Mouse (Mus musculus) hindbrain, embryonic 11.5 days (tissue): ENCODE data around the gene Borcs6. TPM values are rescaled to one million over a fixed set of nuclear protein-coding genes. Genes with fewer than 3 reads are reported as not detected.
A peak's percentile ranks its signal among the peaks of the same experiment; 100 is the strongest.

ENCODE experiments used
- ATAC-seq: fragments of 200-750 bp; cut with Nextera tagmentation; 2 replicates; pipeline ENCODE4 v1.8.0; 2017; ENCODE audit warnings: mild to moderate bottlenecking, moderate TSS enrichment, moderate library complexity; ENCODE audit not compliant: low FRiP score
- DNase-seq: peaks from one replicate; pipeline ENCODE4 v3.0.0-alpha.2; 2015; ENCODE audit warnings: low spot score
- H3K27ac ChIP-seq: fragments of 300-500 bp; sonication (generic); 2 replicates; pipeline ENCODE4 v1.5.1; 2014; ENCODE audit warnings: mild to moderate bottlenecking, low read depth, low read length
- H3K27me3 ChIP-seq: fragments of 300-500 bp; sonication (generic); 2 replicates; pipeline ENCODE4 v1.6.1; 2014; ENCODE audit warnings: mild to moderate bottlenecking, low read length, moderate library complexity, mixed read lengths; ENCODE audit not compliant: control insufficient read depth, insufficient read depth
- H3K36me3 ChIP-seq: fragments of 300-500 bp; sonication (generic); 2 replicates; pipeline ENCODE4 v1.6.1; 2014; ENCODE audit warnings: mild to moderate bottlenecking, low read length, moderate library complexity, mixed read lengths; ENCODE audit not compliant: control insufficient read depth, insufficient read depth
- H3K4me1 ChIP-seq: fragments of 300-500 bp; sonication (generic); replicated peaks from 2 replicates; pipeline ENCODE4 v1.6.1; 2014; ENCODE audit warnings: low read length, mixed read lengths; ENCODE audit not compliant: control insufficient read depth, insufficient read depth
- H3K4me2 ChIP-seq: fragments of 300-500 bp; sonication (generic); replicated peaks from 2 replicates; pipeline ENCODE4 v1.6.1; 2014; ENCODE audit warnings: mild to moderate bottlenecking, low read depth, low read length
- H3K4me3 ChIP-seq: fragments of 300-500 bp; sonication (generic); 2 replicates; pipeline ENCODE4 v1.5.1; 2014; ENCODE audit warnings: low read depth, low read length
- H3K9ac ChIP-seq: fragments of 300-500 bp; sonication (generic); 2 replicates; pipeline ENCODE4 v1.6.1; 2014; ENCODE audit warnings: low read depth, low read length
- H3K9me3 ChIP-seq: fragments of 300-500 bp; sonication (generic); 2 replicates; pipeline ENCODE4 v1.6.1; 2016; ENCODE audit warnings: low read length; ENCODE audit not compliant: control insufficient read depth
- WGBS: fragments of 180-500 bp; shearing (Covaris S2); extraction: QIAGEN DNeasy Blood & Tissue Kit; methylation state at CpG from one replicate; pipeline ENCODE4 v1.1.7; 2014; 5-methylcytosine and 5-hydroxymethylcytosine counted together
- polyA plus RNA-seq: library from polyadenylated mRNA; unstranded; fragments of >200 nt; fragmentation: Nextera tagmentation; extraction: Ambion mirVana; gene quantifications from 2 replicates; pipeline ENCODE4 v1.2.1, GENCODE M21; 2014

The Borcs6 gene
- polyA plus RNA-seq, 1 experiment from 2014 or later, result 9.8 TPM

DNA sequence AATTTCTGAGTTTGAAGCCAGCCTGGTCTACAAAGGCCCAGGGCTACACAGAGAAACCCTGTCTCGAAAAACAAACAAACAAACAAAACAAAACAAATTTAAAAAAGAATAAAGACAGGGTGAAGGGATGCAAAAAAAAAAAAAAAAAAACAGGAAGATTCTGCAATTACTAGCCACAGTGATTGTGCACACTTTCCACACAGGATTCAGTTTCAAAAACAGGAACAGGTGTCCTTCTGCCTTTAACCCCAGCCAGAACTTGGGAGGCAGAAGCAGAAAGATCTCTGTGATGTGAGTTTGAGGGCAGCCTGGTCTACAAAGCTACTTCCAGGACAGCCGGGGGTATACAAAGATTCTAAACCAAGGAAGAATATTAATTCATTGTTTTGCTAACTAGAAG, 1.3 kb upstream of the Borcs6 start:
- H3K4me3 ChIP-seq, result peak overlapping the region; percentile 87
- ATAC-seq (no peak), DNase-seq (no peak)
- H3K9ac ChIP-seq, result no peak overlapping the region; the same call in 1 of the 2 replicates
- 0 out of 2 replicates have a peak, but pooled peaks cover 3% of the 10 kb centered on the region for H3K4me1 ChIP-seq
- WGBS, result 72% methylated on average over 2 of the region's 2 CpGs
- no peaks in the 10 kb centered on the region for H3K36me3 ChIP-seq
- H3K27me3 ChIP-seq, result no peaks in the 10 kb centered on the region
- peak overlapping the region; percentile 79 for H3K27ac ChIP-seq
- H3K9me3 ChIP-seq, result no peaks in the 10 kb centered on the region
- peak overlapping the region; percentile 68 for H3K4me2 ChIP-seq

- H3K27me3 ChIP-seq, result no peaks in the 10 kb centered on the region
- peak; percentile 26 for DNase-seq
- no peaks in the 10 kb centered on the region for H3K36me3 ChIP-seq
- ATAC-seq, result peak; percentile 38
- 2% methylated on average over 19 of the region's 19 CpGs for WGBS
- no peaks in the 10 kb centered on the region for H3K9me3 ChIP-seq
- H3K4me2 ChIP-seq, result peak overlapping the region; percentile 68
- H3K4me3 ChIP-seq, result peak overlapping the region; percentile 87
- peak overlapping the region; percentile 64 for H3K9ac ChIP-seq
- H3K4me1 ChIP-seq, result 0 out of 2 replicates have a peak, but pooled peaks cover 3% of the 10 kb centered on the region
- peak overlapping the region; percentile 79 for H3K27ac ChIP-seq
Observed at GRCm38 (mm10) chr11:69058729-69059356, 674 bp upstream of the Borcs6 start.

GRCm38 (mm10) chr11:69059975-69060411, 476 bp downstream of the Borcs6 start:
- Histone ChIP-seq H3K27ac (peak overlapping the region; percentile 87), H3K9ac (peak overlapping the region; percentile 82), H3K4me3 (peak overlapping the region; percentile 87), H3K4me2 (peak overlapping the region; percentile 96), H3K36me3 (no peaks in the 10 kb centered on the region), H3K27me3 (no peaks in the 10 kb centered on the region), H3K4me1 (0 out of 2 replicates have a peak, but pooled peaks cover 3% of the 10 kb centered on the region), H3K9me3 (no peaks in the 10 kb centered on the region)
- no peak for DNase-seq
- 0% methylated on average over 41 of the region's 49 CpGs for WGBS
- peak; percentile 20 for ATAC-seq

GRCm38 (mm10) chr11:69060448-69061254, 1.1 kb downstream of the Borcs6 start:
- ATAC-seq, result no peak
- Histone ChIP-seq H3K27ac (peak overlapping the region; percentile 87; the same call in 1 of the 2 replicates), H3K9ac (peak overlapping the region; percentile 82), H3K27me3 (no peaks in the 10 kb centered on the region), H3K36me3 (no peaks in the 10 kb centered on the region), H3K4me2 (peak overlapping the region; percentile 96), H3K4me3 (peak overlapping the region; percentile 87), H3K4me1 (0 out of 2 replicates have a peak, but pooled peaks cover 3% of the 10 kb centered on the region), H3K9me3 (no peaks in the 10 kb centered on the region)
- peak; percentile 43 for DNase-seq
- 2% methylated on average over 40 of the region's 40 CpGs for WGBS

- no peaks in the 10 kb centered on the region for H3K9me3 ChIP-seq
- H3K9ac ChIP-seq, result peak overlapping the region; percentile 40; the same call in 1 of the 2 replicates
- H3K4me3 ChIP-seq, result peak overlapping the region; percentile 87
- DNase-seq, result no peak
- 9% methylated on average over 17 of the region's 17 CpGs for WGBS
- 0 out of 2 replicates have a peak, but pooled peaks cover 3% of the 10 kb centered on the region for H3K4me1 ChIP-seq
- no peak for ATAC-seq
- H3K36me3 ChIP-seq, result no peaks in the 10 kb centered on the region
- H3K27me3 ChIP-seq, result no peaks in the 10 kb centered on the region
- H3K4me2 ChIP-seq, result peak overlapping the region; percentile 96
- H3K27ac ChIP-seq, result no peak overlapping the region
Observed at GRCm38 (mm10) chr11:69061255-69061912, 1.9 kb downstream of the Borcs6 start.

- Histone ChIP-seq H3K27me3 (no peaks in the 10 kb centered on the region), H3K4me3 (peak overlapping the region; percentile 75), H3K27ac (no peak overlapping the region), H3K4me2 (peak overlapping the region; percentile 37), H3K4me1 (peaks cover 3% of the 10 kb centered on the region; the same call in 1 of the 2 replicates), H3K9ac (no peak overlapping the region), H3K36me3 (no peaks in the 10 kb centered on the region), H3K9me3 (no peaks in the 10 kb centered on the region)
- ATAC-seq, result no peak
- under 1% methylated on average over 17 of the region's 17 CpGs for WGBS
- peak; percentile 85 for DNase-seq
Observed at GRCm38 (mm10) chr11:69062194-69062760, 2.8 kb downstream of the Borcs6 start.

- peak overlapping the region; percentile 44 for H3K4me2 ChIP-seq
- no peaks in the 10 kb centered on the region for H3K9me3 ChIP-seq
- no peak overlapping the region for H3K27ac ChIP-seq
- DNase-seq, result peak; percentile 98
- peak; percentile 51 for ATAC-seq
- 0% methylated on average over 19 of the region's 19 CpGs for WGBS
- peaks cover 3% of the 10 kb centered on the region; the same call in 1 of the 2 replicates for H3K4me1 ChIP-seq
- peak overlapping the region; percentile 75 for H3K4me3 ChIP-seq
- H3K9ac ChIP-seq, result no peak overlapping the region
- H3K27me3 ChIP-seq, result no peaks in the 10 kb centered on the region
- no peaks in the 10 kb centered on the region for H3K36me3 ChIP-seq
Observed at GRCm38 (mm10) chr11:69062761-69063224, 3.3 kb downstream of the Borcs6 start.
